Mouse (Mus musculus) layer of hippocampus, adult 9-11 months (tissue): ENCODE measurements at regions not wholly inside any gene's neighbourhood (a gene's known extent, or its start where the extent isn't known, plus 50 kb on each side); places are given as distances from the start of the nearest gene placed in this dataset.

Experiments
- DNase-seq: peaks from one replicate; pipeline ENCODE4 v3.0.0; 2022

DNA sequence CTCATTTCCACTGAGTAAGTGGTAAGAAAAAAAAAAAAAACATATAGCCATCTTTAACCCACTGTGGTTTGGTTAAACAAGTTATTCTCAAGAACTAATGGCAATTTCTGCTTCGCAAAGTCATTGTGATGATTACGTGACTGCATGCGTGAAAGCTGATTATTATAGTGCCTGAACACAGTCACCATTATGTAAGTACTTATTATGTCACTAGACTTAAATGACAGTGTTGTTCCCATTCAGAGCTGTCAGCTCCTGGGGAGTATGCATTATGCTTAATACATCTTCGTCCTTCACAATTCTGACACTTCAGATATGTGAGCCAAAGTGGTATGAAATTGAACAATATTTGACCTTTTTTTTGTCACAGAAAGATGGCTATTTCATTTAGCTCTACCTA lies 71.3 kb upstream of the Kcnd3 start:
- DNase-seq = no peak

DNA sequence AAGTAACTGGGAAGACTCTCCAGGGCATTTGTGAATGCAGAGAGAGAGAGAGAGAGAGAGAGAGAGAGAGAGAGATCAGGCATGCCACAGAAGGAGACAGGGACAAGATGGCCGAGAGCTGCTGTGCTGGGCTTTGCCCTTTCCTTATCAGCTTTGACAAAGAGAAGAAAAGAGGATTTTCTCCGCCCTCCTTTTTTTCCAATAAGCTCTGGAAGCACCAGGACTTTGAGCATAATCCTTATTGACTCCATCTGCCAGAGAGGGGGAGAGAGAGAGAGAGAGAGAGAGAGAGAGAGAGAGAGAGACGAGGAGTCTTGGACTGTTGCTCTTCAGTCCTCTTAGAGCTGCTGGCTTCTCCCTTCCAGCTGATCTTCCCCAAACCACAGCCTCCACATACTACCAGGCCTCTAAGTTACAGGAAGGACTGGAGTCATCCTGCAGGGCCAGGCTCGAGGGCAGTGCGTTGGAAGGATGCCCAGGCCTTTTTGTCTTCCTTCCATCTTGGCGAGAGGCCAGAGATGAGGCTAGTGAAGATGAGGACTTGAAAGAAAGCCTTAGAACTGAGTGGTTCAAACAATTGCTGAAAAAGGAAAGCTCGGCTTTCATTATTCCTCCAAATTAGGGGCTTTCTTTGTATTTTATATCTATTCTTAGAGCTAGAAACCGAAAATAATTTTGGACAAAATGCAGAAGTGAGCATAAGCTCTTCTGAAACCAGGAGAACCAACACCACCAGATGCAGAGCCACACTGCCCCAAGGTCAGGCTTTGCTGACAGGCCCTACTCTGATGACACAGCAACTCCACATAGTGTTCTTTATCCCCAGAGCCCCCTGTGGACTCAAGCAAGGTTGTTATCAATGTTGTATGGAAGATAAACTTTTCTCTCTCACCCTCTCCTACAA lies 59.3 kb upstream of the Kcnd3 start:
- DNase-seq = peak; percentile 38
